Mouse (Mus musculus): ENCODE data around the gene Fam189a1.

DNA sequence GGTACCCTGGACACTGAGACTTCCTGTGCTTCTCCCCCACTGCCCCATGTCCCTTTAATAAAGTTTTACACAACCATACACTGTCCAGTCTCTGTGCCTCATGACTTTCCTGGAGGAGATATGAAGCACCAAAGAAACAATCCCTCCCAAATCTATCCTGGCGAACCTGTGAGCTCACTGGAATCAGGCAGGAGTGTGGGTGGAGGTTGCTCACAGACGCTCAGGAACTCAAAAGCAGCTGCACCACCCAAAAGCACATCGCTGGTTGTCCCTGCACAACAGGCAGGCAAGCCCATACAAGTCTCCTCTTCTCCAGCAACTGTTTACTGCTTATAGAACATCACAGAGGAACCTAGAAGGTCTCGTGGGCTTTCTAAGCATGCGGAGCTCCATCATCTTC is 15.5 kb downstream of the Fam189a1 start:
- TF ChIP-seq CTCF (IDR thresholded peaks at IDR 0.05; ENCODE audit: borderline replicate concordance, insufficient read depth, low read depth, low read length) (no peak), POLR2A (IDR thresholded peaks at IDR 0.05; ENCODE audit: borderline replicate concordance, insufficient read depth, low read length) (no peak)
